Mouse (Mus musculus) midbrain, embryonic 13.5 days (tissue): ENCODE results near the gene E330009J07Rik. TPM values are rescaled to one million over a fixed set of nuclear protein-coding genes. Genes with fewer than 3 reads are reported as not detected.

Experiments used
- ATAC-seq: fragments of 200-750 bp; cut with Nextera tagmentation; 2 replicates; pipeline ENCODE4 v1.8.0; 2017; ENCODE audit warnings: mild to moderate bottlenecking, moderate TSS enrichment, moderate library complexity
- H3K27ac ChIP-seq: fragments of 300-500 bp; sonication (generic); 2 replicates; pipeline ENCODE4 v1.5.1; 2015; ENCODE audit warnings: inconsistent platforms, mild to moderate bottlenecking, moderate library complexity
- H3K27me3 ChIP-seq: fragments of 300-500 bp; sonication (generic); 2 replicates; pipeline ENCODE4 v1.6.1; 2015; ENCODE audit warnings: mild to moderate bottlenecking, inconsistent platforms
- H3K36me3 ChIP-seq: fragments of 300-500 bp; sonication (generic); 2 replicates; pipeline ENCODE4 v1.6.1; 2015; ENCODE audit warnings: mild to moderate bottlenecking, inconsistent platforms
- H3K4me1 ChIP-seq: fragments of 300-500 bp; sonication (generic); replicated peaks from 2 replicates; pipeline ENCODE4 v1.6.1; 2015; ENCODE audit warnings: inconsistent platforms
- H3K4me2 ChIP-seq: fragments of 300-500 bp; sonication (generic); replicated peaks from 2 replicates; pipeline ENCODE4 v1.6.1; 2015; ENCODE audit warnings: moderate library complexity, mild to moderate bottlenecking, inconsistent platforms
- H3K4me3 ChIP-seq: fragments of 300-500 bp; sonication (generic); replicated peaks from 2 replicates; pipeline ENCODE4 v1.5.1; 2015; ENCODE audit warnings: mild to moderate bottlenecking, inconsistent platforms
- H3K9ac ChIP-seq: fragments of 300-500 bp; sonication (generic); replicated peaks from 2 replicates; pipeline ENCODE4 v1.6.1; 2015; ENCODE audit warnings: mild to moderate bottlenecking, inconsistent platforms
- H3K9me3 ChIP-seq: fragments of 300-500 bp; sonication (generic); 2 replicates; pipeline ENCODE4 v1.6.1; 2016; ENCODE audit warnings: mild to moderate bottlenecking, inconsistent platforms
- WGBS: fragments of 180-500 bp; shearing (Covaris S2); methylation state at CpG from one replicate; pipeline ENCODE4 v1.1.7; 2015; 5-methylcytosine and 5-hydroxymethylcytosine counted together
- polyA plus RNA-seq: library from polyadenylated mRNA; unstranded; fragments of >200 nt; fragmentation: Nextera tagmentation; extraction: Ambion mirVana; gene quantifications from 2 replicates; pipeline ENCODE4 v1.2.1, GENCODE M21; 2015

The E330009J07Rik gene
- polyA plus RNA-seq, 1 experiment from 2014 or later = 14.2 TPM

DNA sequence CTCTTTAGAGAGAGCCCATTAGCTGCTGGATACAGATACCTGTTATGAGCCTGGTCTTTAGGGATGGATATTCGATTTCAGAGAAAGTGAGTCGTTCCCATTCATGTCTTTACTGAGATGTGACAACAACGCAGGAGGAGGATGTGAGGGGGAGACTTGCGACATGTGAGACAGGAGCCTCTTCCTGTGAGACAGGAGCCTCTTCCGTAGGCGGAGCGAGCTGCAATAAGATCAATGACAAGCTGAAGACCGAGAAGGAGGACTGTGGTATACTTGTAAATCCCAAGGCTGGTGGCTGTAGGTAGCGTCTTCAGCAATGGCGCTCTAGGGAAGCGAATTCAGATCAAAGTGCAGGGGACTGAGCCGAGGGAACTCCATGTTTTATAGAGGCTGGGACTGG lies 3.8 kb upstream of the E330009J07Rik start:
- WGBS = 50% methylated on average over 12 of the region's 12 CpGs
- no peak overlapping the region for H3K4me2 ChIP-seq
- no peaks in the 10 kb centered on the region for H3K9me3 ChIP-seq
- H3K27ac ChIP-seq = no peak overlapping the region
- H3K4me3 ChIP-seq = no peak overlapping the region
- peaks cover 18% of the 10 kb centered on the region for H3K27me3 ChIP-seq
- H3K9ac ChIP-seq = no peak overlapping the region
- peaks cover 8% of the 10 kb centered on the region for H3K4me1 ChIP-seq
- H3K36me3 ChIP-seq = no peaks in the 10 kb centered on the region
- no peak for ATAC-seq

- Histone ChIP-seq H3K9me3 (no peaks in the 10 kb centered on the region), H3K36me3 (no peaks in the 10 kb centered on the region), H3K27ac (no peak within 1 kb of the TSS), H3K4me2 (no peak within 1 kb of the TSS), H3K9ac (no peak within 1 kb of the TSS), H3K4me3 (no peak within 1 kb of the TSS), H3K4me1 (peaks cover 15% of the 10 kb centered on the region), H3K27me3 (peaks cover 18% of the 10 kb centered on the region)
- WGBS = 81% methylated on average over 5 of the region's 5 CpGs
- ATAC-seq = no peak
Observed at GRCm38 (mm10) chr6:40438936-40439335, 3.0 kb upstream of the E330009J07Rik start, which contains the start of gene Wee2. Gene Wee2, plus strand, starts transcription at chr6:40439088.

GRCm38 (mm10) chr6:40435151-40436046 lies 536 bp downstream of the E330009J07Rik start:
- Histone ChIP-seq H3K4me3 (peak overlapping the region; percentile 79), H3K27ac (peak overlapping the region; percentile 91), H3K9ac (peak overlapping the region; percentile 91), H3K36me3 (no peaks in the 10 kb centered on the region), H3K4me2 (peak overlapping the region; percentile 83), H3K4me1 (peaks cover 32% of the 10 kb centered on the region), H3K9me3 (no peaks in the 10 kb centered on the region), H3K27me3 (peaks cover 14% of the 10 kb centered on the region)
- ATAC-seq = peak; percentile 85
- WGBS = 0% methylated on average over 57 of the region's 72 CpGs

DNA sequence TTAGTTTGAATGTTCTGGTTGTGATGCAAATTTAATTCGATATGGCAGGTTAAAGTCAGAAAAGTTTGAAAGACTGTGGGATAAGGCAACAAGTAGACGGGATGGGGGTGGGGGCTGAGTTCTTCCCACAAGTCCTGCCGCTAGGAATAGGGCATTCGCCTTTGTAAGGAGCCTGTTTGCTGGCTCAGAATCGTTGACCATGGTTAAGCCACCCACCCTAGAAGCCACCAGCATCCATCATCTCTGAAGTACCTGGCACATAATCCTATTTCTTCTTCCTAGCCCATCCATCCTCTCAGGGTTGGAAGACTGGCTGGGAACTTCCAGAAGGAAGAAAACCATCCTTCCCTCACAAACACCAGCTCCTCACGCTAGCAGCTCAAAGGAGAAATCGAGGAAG lies 1.2 kb downstream of the E330009J07Rik start:
- Histone ChIP-seq H3K9me3 (no peaks in the 10 kb centered on the region), H3K4me1 (peaks cover 39% of the 10 kb centered on the region), H3K4me3 (peak overlapping the region; percentile 79), H3K27me3 (peaks cover 12% of the 10 kb centered on the region), H3K36me3 (no peaks in the 10 kb centered on the region), H3K4me2 (peak overlapping the region; percentile 83), H3K9ac (peak overlapping the region; percentile 91), H3K27ac (peak overlapping the region; percentile 91; the same call in 1 of the 2 replicates)
- ATAC-seq = no peak
- WGBS = 8% methylated on average over 7 of the region's 7 CpGs

DNA sequence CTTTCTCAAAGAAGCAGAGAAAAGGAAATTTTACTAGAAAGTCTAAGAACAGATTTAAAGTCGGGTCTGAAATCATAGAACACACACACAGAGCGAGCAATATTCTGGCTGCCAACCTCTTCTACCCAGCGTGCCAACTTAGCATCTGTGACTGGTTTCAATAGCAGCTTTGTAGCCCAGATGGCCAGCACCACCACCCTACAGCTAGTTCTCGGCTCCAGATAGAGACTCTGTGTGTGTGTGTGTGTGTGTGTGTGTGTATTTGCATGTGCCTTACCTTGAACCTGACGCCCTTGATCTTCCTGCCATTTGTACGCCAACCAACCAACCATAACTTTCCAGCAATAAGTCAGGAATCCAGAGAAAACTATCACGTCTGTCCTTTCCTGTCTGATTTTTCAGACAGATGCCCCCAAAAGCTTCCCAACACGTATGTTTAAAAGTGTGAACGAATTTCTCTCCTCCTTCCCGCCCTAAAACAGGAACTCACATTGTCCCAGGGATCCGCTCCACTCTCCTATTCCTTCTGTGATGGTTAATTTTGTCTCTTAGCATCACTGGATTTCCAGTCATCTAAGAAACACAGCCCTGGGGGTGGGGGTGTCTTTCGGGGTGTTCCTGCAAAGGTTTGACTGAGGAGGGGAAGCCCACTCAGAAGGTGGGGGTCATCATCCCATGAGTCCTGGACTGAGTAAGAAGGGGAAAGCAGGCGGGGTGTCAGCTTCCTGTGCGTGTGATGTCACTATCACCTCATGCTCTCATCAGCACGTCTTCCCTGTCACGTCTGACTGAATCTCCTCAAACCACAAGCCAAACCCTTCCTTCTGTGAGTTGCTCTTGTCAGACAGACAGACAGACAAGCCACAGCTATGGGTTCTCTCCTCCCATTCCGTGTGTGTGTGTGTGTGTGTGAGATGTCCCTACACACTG lies 3.3 kb downstream of the E330009J07Rik start:
- peaks cover 39% of the 10 kb centered on the region for H3K4me1 ChIP-seq
- no peak overlapping the region for H3K4me2 ChIP-seq
- no peak overlapping the region for H3K9ac ChIP-seq
- no peak overlapping the region for H3K27ac ChIP-seq
- no peaks in the 10 kb centered on the region for H3K9me3 ChIP-seq
- no peaks in the 10 kb centered on the region for H3K36me3 ChIP-seq
- peaks cover 6% of the 10 kb centered on the region for H3K27me3 ChIP-seq
- no peak for ATAC-seq
- H3K4me3 ChIP-seq = no peak overlapping the region
- 89% methylated on average over 17 of the region's 17 CpGs for WGBS

- ATAC-seq = no peak
- Histone ChIP-seq H3K27ac (no peak overlapping the region), H3K4me1 (peaks cover 39% of the 10 kb centered on the region)
Observed at GRCm38 (mm10) chr6:40431812-40432211, 4.1 kb downstream of the E330009J07Rik start.

GRCm38 (mm10) chr6:40431356-40431755 lies 4.6 kb downstream of the E330009J07Rik start:
- H3K27me3 ChIP-seq = no peaks in the 10 kb centered on the region
- peaks cover 36% of the 10 kb centered on the region for H3K4me1 ChIP-seq
- H3K9me3 ChIP-seq = no peaks in the 10 kb centered on the region
- no peak overlapping the region for H3K27ac ChIP-seq
- no peak overlapping the region for H3K9ac ChIP-seq
- no peak overlapping the region for H3K4me3 ChIP-seq
- H3K36me3 ChIP-seq = no peaks in the 10 kb centered on the region
- no peak for ATAC-seq
- WGBS = 65% methylated on average over 4 of the region's 4 CpGs
- H3K4me2 ChIP-seq = no peak overlapping the region

More at GRCm38 (mm10) chr6:40431812-40432211, 4.1 kb downstream of the E330009J07Rik start:
- Histone ChIP-seq H3K27me3 (no peaks in the 10 kb centered on the region), H3K36me3 (no peaks in the 10 kb centered on the region), H3K4me2 (no peak overlapping the region), H3K4me3 (no peak overlapping the region), H3K9me3 (no peaks in the 10 kb centered on the region), H3K9ac (no peak overlapping the region)

- Histone ChIP-seq H3K4me1 (peaks cover 35% of the 10 kb centered on the region), H3K27ac (no peak overlapping the region), H3K4me2 (no peak overlapping the region), H3K4me3 (no peak overlapping the region), H3K9me3 (no peaks in the 10 kb centered on the region), H3K36me3 (no peaks in the 10 kb centered on the region), H3K9ac (no peak overlapping the region), H3K27me3 (no peaks in the 10 kb centered on the region)
- WGBS = 70% methylated on average over 3 of the region's 3 CpGs
- no peak for ATAC-seq
Observed at GRCm38 (mm10) chr6:40430878-40431277, 5.1 kb downstream of the E330009J07Rik start.

GRCm38 (mm10) chr6:40430251-40430650 lies 5.7 kb downstream of the E330009J07Rik start:
- Histone ChIP-seq H3K27ac (no peak overlapping the region), H3K4me2 (no peak overlapping the region), H3K27me3 (no peaks in the 10 kb centered on the region), H3K9ac (no peak overlapping the region), H3K4me3 (no peak overlapping the region), H3K36me3 (no peaks in the 10 kb centered on the region), H3K9me3 (no peaks in the 10 kb centered on the region), H3K4me1 (peaks cover 35% of the 10 kb centered on the region)
- no peak for ATAC-seq
- WGBS = 91% methylated on average over 3 of the region's 3 CpGs

DNA sequence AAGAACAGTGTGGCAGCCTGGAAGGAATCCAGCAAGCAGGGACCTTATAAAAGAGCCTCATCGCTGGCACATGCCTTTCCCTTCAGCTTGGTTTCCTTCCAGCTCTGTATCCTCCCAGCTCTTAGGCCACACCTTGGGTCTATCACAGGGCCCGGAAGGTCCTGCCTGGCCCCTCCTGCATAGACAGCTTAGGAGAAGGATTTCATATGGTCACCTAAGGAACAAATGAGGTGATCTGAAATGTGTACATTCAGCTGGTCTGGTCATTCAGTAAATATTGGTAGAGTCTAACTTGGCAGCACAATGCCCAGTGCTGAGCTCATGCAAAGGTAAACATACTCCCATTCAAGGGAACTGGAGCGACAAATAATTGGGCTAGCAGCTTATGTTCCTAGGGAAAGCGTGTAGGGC lies 6.4 kb downstream of the E330009J07Rik start:
- no peak overlapping the region for H3K4me2 ChIP-seq
- no peak overlapping the region for H3K27ac ChIP-seq
- ATAC-seq = peak; percentile 38; the same call in 1 of the 2 replicates
- no peak overlapping the region for H3K4me3 ChIP-seq
- H3K27me3 ChIP-seq = no peaks in the 10 kb centered on the region
- H3K36me3 ChIP-seq = no peaks in the 10 kb centered on the region
- H3K9me3 ChIP-seq = no peaks in the 10 kb centered on the region
- WGBS = 58% methylated on average over 4 of the region's 4 CpGs
- no peak overlapping the region for H3K9ac ChIP-seq
- peaks cover 30% of the 10 kb centered on the region for H3K4me1 ChIP-seq

GRCm38 (mm10) chr6:40428696-40429095 lies 7.2 kb downstream of the E330009J07Rik start:
- H3K9ac ChIP-seq = no peak overlapping the region
- 71% methylated on average over 3 of the region's 3 CpGs for WGBS
- no peak overlapping the region for H3K27ac ChIP-seq
- no peak overlapping the region for H3K4me3 ChIP-seq
- no peak overlapping the region for H3K4me2 ChIP-seq
- no peaks in the 10 kb centered on the region for H3K9me3 ChIP-seq
- ATAC-seq = no peak
- H3K36me3 ChIP-seq = no peaks in the 10 kb centered on the region
- no peaks in the 10 kb centered on the region for H3K27me3 ChIP-seq
- H3K4me1 ChIP-seq = peaks cover 21% of the 10 kb centered on the region

GRCm38 (mm10) chr6:40427441-40427840 lies 8.5 kb downstream of the E330009J07Rik start:
- WGBS = 84% methylated on average over 7 of the region's 7 CpGs
- Histone ChIP-seq H3K4me3 (no peak overlapping the region), H3K4me2 (no peak overlapping the region), H3K27ac (no peak overlapping the region), H3K4me1 (peaks cover 13% of the 10 kb centered on the region; the same call in 1 of the 2 replicates), H3K27me3 (no peaks in the 10 kb centered on the region), H3K9ac (no peak overlapping the region), H3K9me3 (no peaks in the 10 kb centered on the region), H3K36me3 (0 out of 2 replicates have a peak, but pooled peaks cover 2% of the 10 kb centered on the region)
- no peak for ATAC-seq
